Mouse (Mus musculus) heart, adult 2 months (tissue): ENCODE results near the gene Cbr4.

ENCODE experiments used
- CTCF ChIP-seq: fragments of 200-600 bp; IDR thresholded peaks from 2 replicates; pipeline ENCODE4 v1.8.1; 2022; ENCODE audit warnings: antibody characterized with exemption, mild to moderate bottlenecking, moderate library complexity
- POLR2A ChIP-seq: fragments of 200-500 bp; IDR thresholded peaks from 2 replicates; pipeline ENCODE4 v1.6.1; 2011; ENCODE audit warnings: mild to moderate bottlenecking, low read depth, low read length, control low read depth; ENCODE audit not compliant: insufficient read depth

DNA sequence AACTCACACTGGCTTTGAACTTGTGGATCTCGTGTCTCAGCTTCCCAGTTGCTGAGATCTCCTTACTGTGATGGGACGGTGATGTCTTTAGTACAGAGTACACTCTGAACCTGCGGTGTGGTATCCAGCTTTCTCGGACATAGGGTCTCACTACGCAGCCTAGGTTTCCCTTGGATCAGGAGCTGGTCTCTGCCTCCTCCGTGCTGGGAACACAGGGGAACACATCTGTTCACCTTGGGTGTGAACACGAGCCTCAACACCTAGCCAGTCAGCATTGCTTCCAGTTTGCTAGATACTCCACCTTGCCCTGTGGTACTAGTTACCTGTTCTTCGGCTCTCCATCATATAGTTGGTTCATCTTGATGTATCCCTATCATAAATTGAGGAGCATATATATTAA is 1.1 kb downstream of the Cbr4 start:
- TF ChIP-seq CTCF, result no peak
- no peak for TF ChIP-seq POLR2A
